In the genomic region with DNA sequence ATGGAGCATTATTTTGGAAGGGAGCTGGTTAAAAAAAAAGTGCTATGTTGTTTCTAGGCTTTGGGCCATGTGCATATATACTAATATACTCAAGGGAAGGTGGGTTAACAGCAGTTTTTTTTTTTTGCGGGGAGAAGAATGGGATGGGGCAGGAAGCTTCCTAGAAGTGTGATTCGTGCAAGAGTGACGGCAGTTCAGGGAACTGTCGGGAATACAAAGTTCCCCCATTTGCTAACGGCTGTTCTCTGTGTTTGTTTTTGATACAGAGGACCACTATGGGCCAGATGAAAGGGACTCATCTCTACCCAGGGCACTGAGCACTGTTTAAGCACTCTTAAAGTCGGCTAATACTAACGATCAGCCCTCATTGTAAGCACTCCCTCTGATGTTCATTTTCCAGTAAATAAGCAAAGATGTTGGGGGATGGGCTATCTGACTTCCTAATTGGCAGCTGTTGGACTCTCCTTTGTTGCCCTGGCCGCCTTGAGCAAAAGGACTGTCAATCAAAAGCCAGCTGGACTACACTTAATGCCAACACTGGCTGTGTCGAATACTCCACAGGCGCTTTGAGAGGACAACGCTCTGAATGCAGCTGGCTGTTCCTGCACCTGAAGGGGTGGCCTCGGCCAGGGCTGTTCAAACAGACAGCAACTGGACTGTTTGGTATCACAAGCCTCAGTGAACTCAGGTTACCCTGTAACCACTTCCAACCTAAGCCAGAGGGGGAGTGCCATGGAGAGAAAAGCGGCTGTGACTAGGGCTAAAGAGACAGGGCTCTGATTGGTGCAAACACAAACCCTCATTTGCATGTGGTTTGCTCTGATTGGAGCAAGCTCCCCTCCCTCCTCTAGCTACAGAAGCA, we compare ENCODE assay signal across 8 mouse cellular contexts. TPM values are rescaled to one million over a fixed set of nuclear protein-coding genes. Genes with fewer than 3 reads are reported as not detected.
DNase-seq lines count a peak whose midpoint lies in the region; ATAC-seq and TF ChIP-seq lines count a peak whose summit lies in the region.

No protein-coding gene starts in this region.

- no peak for TF ChIP-seq EP300 in liver, embryonic 14.5 days (IDR thresholded peaks at IDR 0.05; ENCODE audit: low read depth)

- WGBS in forebrain, embryonic 14.5 days, result 1% methylated on average over 13 of the region's 13 CpGs
- 4% methylated on average over 13 of the region's 13 CpGs for WGBS in liver, embryonic 14.5 days (ENCODE audit: insufficient replicate concordance)

- H3K4me1 ChIP-seq in forebrain, embryonic 14.5 days (ENCODE audit: control insufficient read depth, insufficient read depth, low read length), result peaks cover 20% of the 10 kb centered on the region
- peaks cover 8 to 26% of the 10 kb centered on the region in 2 experiments; a peak in 3 of 4 replicates for H3K4me1 ChIP-seq in liver, embryonic 14.5 days (replicated peaks; ENCODE audit: control insufficient read depth in 2 of 2, insufficient read depth in 2 of 2, low read length in 1 of 2)

- H3K9me3 ChIP-seq in forebrain, embryonic 14.5 days (replicated peaks; ENCODE audit: control insufficient read depth, low read length), result no peaks in the 10 kb centered on the region
- H3K9me3 ChIP-seq in liver, embryonic 14.5 days (ENCODE audit: control insufficient read depth, low read length), result no peaks in the 10 kb centered on the region

- peak overlapping the region; percentile 70 for H3K27ac ChIP-seq in forebrain, embryonic 14.5 days (ENCODE audit: low read depth, low read length)
- no peak overlapping the region for H3K27ac ChIP-seq in liver, embryonic 14.5 days

- H3K4me3 ChIP-seq in forebrain, embryonic 14.5 days (ENCODE audit: low read depth, low read length), result peak overlapping the region; percentile 3; the same call in 1 of the 2 replicates
- H3K4me3 ChIP-seq in liver, embryonic 14.5 days (ENCODE audit: insufficient read depth in 1 of 2, low read depth in 2 of 2, low read length in 2 of 2), result no peak overlapping the region

- TF ChIP-seq CTCF in liver, embryonic 14.5 days (IDR thresholded peaks at IDR 0.05; ENCODE audit: low read depth), result peak; percentile 32; the same call in 1 of the 2 replicates

- no peaks in the 10 kb centered on the region for H3K36me3 ChIP-seq in forebrain, embryonic 14.5 days (ENCODE audit: control insufficient read depth, insufficient read depth, low read length)
- no peaks in the 10 kb centered on the region for H3K36me3 ChIP-seq in liver, embryonic 14.5 days (replicated peaks; ENCODE audit: control insufficient read depth, insufficient read depth, low read depth)

- H3K9ac ChIP-seq in forebrain, embryonic 14.5 days (ENCODE audit: low read length), result 0 out of 2 replicates have a peak overlapping the region, but pooled peaks have one; percentile 2
- H3K9ac ChIP-seq in liver, embryonic 14.5 days (replicated peaks), result no peak overlapping the region

- intact Hi-C loops in heart, postnatal 10 days (cut with DNase I), result no loop called here

- ATAC-seq in forebrain, embryonic 14.5 days, result peak; percentile 94
- ATAC-seq in liver, embryonic 14.5 days (ENCODE audit: insufficient read depth), result peak; percentile 68; the same call in 1 of the 2 replicates

- DNase-seq in layer of hippocampus, adult 11-12 months (ENCODE audit: low spot score), result peak; percentile 69
- no peak for DNase-seq in layer of hippocampus, adult 9-10 months (ENCODE audit: low spot score)
- peak; percentile 97 for DNase-seq in forebrain, embryonic 14.5 days (ENCODE audit: low spot score)
- DNase-seq in heart, postnatal 10 days, result peak; percentile 78 to 88
- peak; percentile 71 for DNase-seq in kidney, postnatal 14 days
- DNase-seq in liver, embryonic 14.5 days (ENCODE audit: low read depth in 3 of 3, low spot score in 3 of 3), result peak; percentile 34 to 44 (median 35)
- DNase-seq in neural tube, embryonic 10.5 days (ENCODE audit: extremely low spot score, low spot score), result peak; percentile 56
- peak; percentile 60 for DNase-seq in yolk sac, embryonic 10.5 days (ENCODE audit: low spot score)

- H3K27me3 ChIP-seq in forebrain, embryonic 14.5 days (replicated peaks; ENCODE audit: control insufficient read depth, insufficient read depth, low read length), result no peaks in the 10 kb centered on the region
- no peaks in the 10 kb centered on the region for H3K27me3 ChIP-seq in liver, embryonic 14.5 days (ENCODE audit: control insufficient read depth, insufficient read depth, low read length)

- H3K4me2 ChIP-seq in forebrain, embryonic 14.5 days (ENCODE audit: low read length), result peak overlapping the region; percentile 32
- peak overlapping the region; percentile 39 for H3K4me2 ChIP-seq in liver, embryonic 14.5 days (ENCODE audit: low read depth)

RNA-seq across cellular contexts. Expression of gene Mcur1, which starts 28.9 kb away (rescaled TPM):
- 7.2 and 7.6 TPM in 2 replicates for polyA plus RNA-seq in forebrain, embryonic 14.5 days (2014; fragmentation: Nextera tagmentation; extraction: Ambion mirVana)
- 10 to 100 TPM; 43.3 to 47.3 TPM for total RNA-seq in heart, postnatal 10 days (2021)
- 2.8 and 4.0 TPM in 2 replicates for polyA plus RNA-seq in liver, embryonic 14.5 days (2012; rRNA removed)
- 6.0 and 6.1 TPM in 2 replicates for polyA plus RNA-seq in liver, embryonic 14.5 days (2014; fragmentation: Nextera tagmentation; extraction: Ambion mirVana)

RNA-seq across cellular contexts. Expression of gene Ranbp9, which starts 50.0 kb away (rescaled TPM):
- 15.4 and 16.4 TPM in 2 replicates for polyA plus RNA-seq in forebrain, embryonic 14.5 days (2014; fragmentation: Nextera tagmentation; extraction: Ambion mirVana)
- total RNA-seq in heart, postnatal 10 days (2021), result 10 to 100 TPM; 48.9 to 49.0 TPM
- 5.5 and 7.2 TPM in 2 replicates for polyA plus RNA-seq in liver, embryonic 14.5 days (2012; rRNA removed)
- polyA plus RNA-seq in liver, embryonic 14.5 days (2014; fragmentation: Nextera tagmentation; extraction: Ambion mirVana), result 3.6 and 3.7 TPM in 2 replicates
